Mouse (Mus musculus): Measurements from ENCODE around the gene Esrrg. TPM values are rescaled to one million over a fixed set of nuclear protein-coding genes. Genes with fewer than 3 reads are reported as not detected.

Esrrg gene
- polyA plus RNA-seq, 1 experiment from 2014 or later = 1.0 TPM

- Histone ChIP-seq H3K9ac (ENCODE audit: low read length) (no peak overlapping the region), H3K4me1 (replicated peaks; ENCODE audit: control insufficient read depth, insufficient read depth, low read length) (no peaks in the 10 kb centered on the region), H3K9me3 (ENCODE audit: control insufficient read depth, low read length) (no peaks in the 10 kb centered on the region), H3K27ac (ENCODE audit: low read length) (no peak overlapping the region), H3K27me3 (ENCODE audit: control insufficient read depth, insufficient read depth, low read depth, low read length) (no peaks in the 10 kb centered on the region), H3K4me2 (ENCODE audit: low read depth, low read length) (no peak overlapping the region), H3K4me3 (ENCODE audit: low read length) (no peak overlapping the region), H3K36me3 (ENCODE audit: control insufficient read depth, insufficient read depth, low read length) (no peaks in the 10 kb centered on the region)
- WGBS = 74% methylated on average over 11 of the region's 11 CpGs
- no peak for ATAC-seq (ENCODE audit: low read depth)
Observed at GRCm38 (mm10) chr1:187691846-187692525, 83.4 kb downstream of the Esrrg start.

GRCm38 (mm10) chr1:187694865-187695264 is 86.3 kb downstream of the Esrrg start:
- no peak overlapping the region for H3K9ac ChIP-seq (ENCODE audit: low read length)
- no peaks in the 10 kb centered on the region for H3K27me3 ChIP-seq (ENCODE audit: control insufficient read depth, insufficient read depth, low read depth, low read length)
- no peak overlapping the region for H3K27ac ChIP-seq (ENCODE audit: low read length)
- no peaks in the 10 kb centered on the region for H3K9me3 ChIP-seq (ENCODE audit: control insufficient read depth, low read length)
- H3K36me3 ChIP-seq (ENCODE audit: control insufficient read depth, insufficient read depth, low read length) = no peaks in the 10 kb centered on the region
- no peak overlapping the region for H3K4me3 ChIP-seq (ENCODE audit: low read length)
- WGBS = 60% methylated on average over 4 of the region's 4 CpGs
- H3K4me2 ChIP-seq (ENCODE audit: low read depth, low read length) = no peak overlapping the region
- H3K4me1 ChIP-seq (replicated peaks; ENCODE audit: control insufficient read depth, insufficient read depth, low read length) = no peaks in the 10 kb centered on the region
- ATAC-seq (ENCODE audit: low read depth) = no peak

- 85% methylated on average over 9 of the region's 9 CpGs for WGBS
- no peaks in the 10 kb centered on the region for H3K27me3 ChIP-seq (ENCODE audit: control insufficient read depth, insufficient read depth, low read depth, low read length)
- no peak for ATAC-seq (ENCODE audit: low read depth)
- no peaks in the 10 kb centered on the region for H3K4me1 ChIP-seq (replicated peaks; ENCODE audit: control insufficient read depth, insufficient read depth, low read length)
- no peaks in the 10 kb centered on the region for H3K36me3 ChIP-seq (ENCODE audit: control insufficient read depth, insufficient read depth, low read length)
- H3K27ac ChIP-seq (ENCODE audit: low read length) = no peak overlapping the region
- H3K4me2 ChIP-seq (ENCODE audit: low read depth, low read length) = no peak overlapping the region
- no peak overlapping the region for H3K9ac ChIP-seq (ENCODE audit: low read length)
- H3K9me3 ChIP-seq (ENCODE audit: control insufficient read depth, low read length) = no peaks in the 10 kb centered on the region
- H3K4me3 ChIP-seq (ENCODE audit: low read length) = no peak overlapping the region
Observed at GRCm38 (mm10) chr1:187698201-187698600, 89.6 kb downstream of the Esrrg start.

- no peak overlapping the region for H3K9ac ChIP-seq (ENCODE audit: low read length)
- ATAC-seq (ENCODE audit: low read depth) = no peak
- no peaks in the 10 kb centered on the region for H3K9me3 ChIP-seq (ENCODE audit: control insufficient read depth, low read length)
Observed at GRCm38 (mm10) chr1:187700963-187701362, 92.4 kb downstream of the Esrrg start.

GRCm38 (mm10) chr1:187704921-187705320 is 96.3 kb downstream of the Esrrg start:
- 89% methylated on average over 4 of the region's 4 CpGs for WGBS
- ATAC-seq (ENCODE audit: low read depth) = no peak
- Histone ChIP-seq H3K4me3 (ENCODE audit: low read length) (no peak overlapping the region), H3K36me3 (ENCODE audit: control insufficient read depth, insufficient read depth, low read length) (no peaks in the 10 kb centered on the region), H3K27me3 (ENCODE audit: control insufficient read depth, insufficient read depth, low read depth, low read length) (no peaks in the 10 kb centered on the region), H3K9me3 (ENCODE audit: control insufficient read depth, low read length) (no peaks in the 10 kb centered on the region), H3K4me1 (replicated peaks; ENCODE audit: control insufficient read depth, insufficient read depth, low read length) (no peaks in the 10 kb centered on the region), H3K27ac (ENCODE audit: low read length) (no peak overlapping the region), H3K4me2 (ENCODE audit: low read depth, low read length) (no peak overlapping the region), H3K9ac (ENCODE audit: low read length) (no peak overlapping the region)

More at GRCm38 (mm10) chr1:187700963-187701362, 92.4 kb downstream of the Esrrg start:
- H3K27me3 ChIP-seq (ENCODE audit: control insufficient read depth, insufficient read depth, low read depth, low read length) = no peaks in the 10 kb centered on the region
- H3K27ac ChIP-seq (ENCODE audit: low read length) = no peak overlapping the region
- no peaks in the 10 kb centered on the region for H3K4me1 ChIP-seq (replicated peaks; ENCODE audit: control insufficient read depth, insufficient read depth, low read length)
- no peaks in the 10 kb centered on the region for H3K36me3 ChIP-seq (ENCODE audit: control insufficient read depth, insufficient read depth, low read length)
- H3K4me2 ChIP-seq (ENCODE audit: low read depth, low read length) = no peak overlapping the region
- 45% methylated on average over 2 of the region's 2 CpGs for WGBS
- H3K4me3 ChIP-seq (ENCODE audit: low read length) = no peak overlapping the region

DNA sequence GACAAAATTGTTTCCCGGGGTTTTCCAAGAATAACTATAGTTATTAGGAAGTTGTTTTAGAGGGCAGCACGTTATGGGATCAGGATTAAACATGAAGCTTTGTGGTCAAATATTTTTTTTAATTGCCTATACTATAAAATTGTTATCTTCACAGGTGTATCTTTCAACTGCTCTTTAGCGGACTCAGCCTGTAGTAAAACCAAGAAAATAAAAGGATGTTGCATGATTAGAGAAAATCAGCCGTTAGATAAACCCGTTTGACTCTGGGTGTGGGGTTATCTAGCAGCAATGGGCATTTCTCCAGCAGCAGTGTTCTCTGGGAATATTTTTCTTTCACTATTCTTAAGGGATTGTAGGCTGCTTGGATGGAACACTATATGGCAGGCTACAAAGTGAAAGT is 96.8 kb downstream of the Esrrg start:
- H3K36me3 ChIP-seq (ENCODE audit: control insufficient read depth, insufficient read depth, low read length) = no peaks in the 10 kb centered on the region
- no peak overlapping the region for H3K4me3 ChIP-seq (ENCODE audit: low read length)
- no peaks in the 10 kb centered on the region for H3K27me3 ChIP-seq (ENCODE audit: control insufficient read depth, insufficient read depth, low read depth, low read length)
- no peak overlapping the region for H3K9ac ChIP-seq (ENCODE audit: low read length)
- no peak for ATAC-seq (ENCODE audit: low read depth)
- H3K4me2 ChIP-seq (ENCODE audit: low read depth, low read length) = no peak overlapping the region
- 80% methylated on average over 5 of the region's 5 CpGs for WGBS
- no peak overlapping the region for H3K27ac ChIP-seq (ENCODE audit: low read length)
- no peaks in the 10 kb centered on the region for H3K4me1 ChIP-seq (replicated peaks; ENCODE audit: control insufficient read depth, insufficient read depth, low read length)
- no peaks in the 10 kb centered on the region for H3K9me3 ChIP-seq (ENCODE audit: control insufficient read depth, low read length)

GRCm38 (mm10) chr1:187706046-187706445 is 97.5 kb downstream of the Esrrg start:
- Histone ChIP-seq H3K4me3 (ENCODE audit: low read length) (no peak overlapping the region), H3K36me3 (ENCODE audit: control insufficient read depth, insufficient read depth, low read length) (no peaks in the 10 kb centered on the region), H3K4me2 (ENCODE audit: low read depth, low read length) (no peak overlapping the region), H3K27me3 (ENCODE audit: control insufficient read depth, insufficient read depth, low read depth, low read length) (no peaks in the 10 kb centered on the region), H3K9ac (ENCODE audit: low read length) (no peak overlapping the region), H3K4me1 (replicated peaks; ENCODE audit: control insufficient read depth, insufficient read depth, low read length) (no peaks in the 10 kb centered on the region), H3K27ac (ENCODE audit: low read length) (no peak overlapping the region), H3K9me3 (ENCODE audit: control insufficient read depth, low read length) (no peaks in the 10 kb centered on the region)
- no peak for ATAC-seq (ENCODE audit: low read depth)
- WGBS = 43% methylated on average over 6 of the region's 6 CpGs

- no peaks in the 10 kb centered on the region for H3K36me3 ChIP-seq (ENCODE audit: control insufficient read depth, insufficient read depth, low read length)
- H3K27ac ChIP-seq (ENCODE audit: low read length) = no peak overlapping the region
- ATAC-seq (ENCODE audit: low read depth) = no peak
- H3K4me1 ChIP-seq (replicated peaks; ENCODE audit: control insufficient read depth, insufficient read depth, low read length) = no peaks in the 10 kb centered on the region
- no peak overlapping the region for H3K4me3 ChIP-seq (ENCODE audit: low read length)
- H3K4me2 ChIP-seq (ENCODE audit: low read depth, low read length) = no peak overlapping the region
- no peaks in the 10 kb centered on the region for H3K27me3 ChIP-seq (ENCODE audit: control insufficient read depth, insufficient read depth, low read depth, low read length)
- H3K9me3 ChIP-seq (ENCODE audit: control insufficient read depth, low read length) = no peaks in the 10 kb centered on the region
- no peak overlapping the region for H3K9ac ChIP-seq (ENCODE audit: low read length)
Observed at GRCm38 (mm10) chr1:187707176-187707575, 98.6 kb downstream of the Esrrg start.

DNA sequence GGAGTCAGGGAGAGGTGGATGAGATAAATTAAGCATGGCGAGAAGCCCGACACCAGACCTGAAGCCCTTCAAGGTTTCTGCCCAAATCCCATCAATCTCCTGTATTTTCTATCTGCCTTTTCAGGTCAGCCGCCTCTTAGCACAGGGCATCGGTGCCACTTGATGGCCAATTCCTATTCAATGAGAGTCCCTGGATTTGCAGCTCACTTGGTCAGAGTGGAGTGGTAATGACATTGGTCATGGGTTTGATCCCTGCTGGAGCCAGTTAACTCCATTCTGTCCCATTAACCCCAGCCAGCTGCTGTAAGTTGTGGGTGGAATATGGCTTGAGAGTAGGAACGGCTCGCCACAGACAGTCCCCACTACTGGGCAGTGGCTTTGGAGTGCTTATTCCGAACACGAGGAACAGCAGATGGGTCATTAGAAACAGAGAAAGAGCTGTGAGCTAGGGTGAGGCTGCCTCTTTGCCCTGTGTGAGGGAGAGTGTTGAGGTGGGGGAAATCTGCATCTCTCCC is 101.9 kb downstream of the Esrrg start:
- no peak overlapping the region for H3K9ac ChIP-seq (ENCODE audit: low read length)
- H3K4me2 ChIP-seq (ENCODE audit: low read depth, low read length) = no peak overlapping the region
- H3K36me3 ChIP-seq (ENCODE audit: control insufficient read depth, insufficient read depth, low read length) = no peaks in the 10 kb centered on the region
- no peaks in the 10 kb centered on the region for H3K27me3 ChIP-seq (ENCODE audit: control insufficient read depth, insufficient read depth, low read depth, low read length)
- H3K4me3 ChIP-seq (ENCODE audit: low read length) = no peak overlapping the region
- no peak for ATAC-seq (ENCODE audit: low read depth)
- no peaks in the 10 kb centered on the region for H3K4me1 ChIP-seq (replicated peaks; ENCODE audit: control insufficient read depth, insufficient read depth, low read length)
- H3K27ac ChIP-seq (ENCODE audit: low read length) = no peak overlapping the region
- WGBS = 87% methylated on average over 8 of the region's 8 CpGs
- no peaks in the 10 kb centered on the region for H3K9me3 ChIP-seq (ENCODE audit: control insufficient read depth, low read length)
